Mouse (Mus musculus): ENCODE results near the gene Gm42421. TPM values are rescaled to one million over a fixed set of nuclear protein-coding genes. Genes with fewer than 3 reads are reported as not detected.

Gm42421 gene
- polyA plus RNA-seq, 1 experiment from 2014 or later = 0.71 TPM

DNA sequence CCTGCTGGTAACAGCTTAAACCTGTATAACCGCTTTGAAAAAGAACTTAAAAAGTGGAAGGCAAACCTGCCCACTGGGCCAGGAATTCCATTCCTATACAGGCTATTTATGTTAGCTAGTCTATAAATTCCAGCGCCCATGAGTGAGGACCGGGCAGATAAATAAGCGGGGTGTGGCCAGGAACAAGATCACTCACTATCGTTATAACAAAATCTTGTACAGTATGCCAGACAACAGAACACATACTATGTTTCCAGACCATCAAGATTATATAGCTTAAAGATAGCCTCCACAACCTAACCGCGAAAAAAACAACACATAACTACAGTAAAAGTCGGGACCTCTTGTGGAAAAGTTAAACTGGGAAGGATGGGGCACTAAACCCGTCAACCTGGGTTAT is 19.0 kb upstream of the Gm42421 start:
- Histone ChIP-seq H3K4me3 (ENCODE audit: low read length) (peak overlapping the region; percentile 84), H3K27me3 (replicated peaks; ENCODE audit: control insufficient read depth, insufficient read depth, low read length) (no peaks in the 10 kb centered on the region), H3K9me3 (ENCODE audit: control insufficient read depth, low read length) (no peaks in the 10 kb centered on the region), H3K27ac (ENCODE audit: low read length) (peak overlapping the region; percentile 91), H3K36me3 (ENCODE audit: control insufficient read depth, insufficient read depth, low read length) (peaks cover 9% of the 10 kb centered on the region; the same call in 1 of the 2 replicates), H3K4me1 (ENCODE audit: control insufficient read depth, insufficient read depth, low read length) (peaks cover 15% of the 10 kb centered on the region), H3K9ac (ENCODE audit: low read depth, low read length) (peak overlapping the region; percentile 76), H3K4me2 (ENCODE audit: low read depth, low read length) (peak overlapping the region; percentile 47)
- 2% methylated on average over 9 of the region's 9 CpGs for WGBS
- peak; percentile 1; the same call in 1 of the 2 replicates for ATAC-seq

DNA sequence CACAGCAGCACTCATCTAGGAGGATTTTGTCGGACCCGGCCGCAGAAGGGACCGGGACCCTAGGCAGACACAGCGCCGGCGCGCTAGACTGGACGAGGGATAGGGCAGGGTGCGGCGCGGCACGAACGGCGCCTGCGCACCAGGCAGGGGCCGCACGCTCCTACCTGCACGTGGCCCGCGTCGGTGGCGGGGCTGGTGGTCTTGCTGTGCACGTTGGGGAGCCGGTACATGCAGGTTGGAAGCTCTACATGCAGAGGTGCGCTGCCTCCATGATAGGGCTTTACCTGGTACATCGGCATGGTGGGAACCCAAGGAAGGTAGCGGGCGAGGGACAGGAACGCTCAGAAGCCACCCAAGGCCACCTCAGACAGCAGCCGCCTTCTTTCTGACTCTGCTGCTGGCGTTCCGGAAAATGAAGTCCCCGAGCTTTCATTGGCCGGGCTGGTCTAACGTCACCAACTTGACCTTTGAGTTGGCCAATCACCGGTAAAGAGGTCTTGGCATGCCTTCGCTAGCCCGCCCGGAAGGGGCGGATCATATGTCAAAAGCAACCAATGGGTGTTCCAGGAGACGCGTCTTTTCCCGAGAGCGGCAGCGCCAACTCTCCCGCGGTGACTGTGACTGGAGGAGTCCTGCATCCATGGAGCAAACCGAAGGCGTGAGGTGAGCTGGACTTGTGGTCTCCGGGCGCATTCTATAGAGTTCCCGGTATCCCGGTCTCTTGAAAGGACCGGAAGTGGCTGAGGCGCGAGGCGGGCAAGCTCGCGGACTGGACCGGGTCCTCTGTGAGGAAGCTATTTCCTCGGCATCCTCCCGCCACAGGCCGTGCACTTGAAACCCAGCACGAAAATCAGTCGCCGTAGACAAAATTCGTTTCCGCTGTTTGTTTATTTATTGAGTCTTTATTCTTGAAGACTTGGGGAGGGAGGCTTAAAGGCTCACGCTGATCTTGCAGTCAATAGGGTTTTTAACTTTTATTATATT is 18.3 kb upstream of the Gm42421 start, which contains the start of the genes Aimp2 and Pms2:
Gene Aimp2, minus strand, starts transcription at position 431 of the 984 bp plus-strand sequence.
Gene Pms2, plus strand, starts transcription at position 548 of the 984 bp plus-strand sequence.
- Histone ChIP-seq H3K9me3 (ENCODE audit: control insufficient read depth, low read length) (no peaks in the 10 kb centered on the region), H3K9ac (ENCODE audit: low read depth, low read length) (peak within 1 kb of the TSS; percentile 76), H3K27me3 (replicated peaks; ENCODE audit: control insufficient read depth, insufficient read depth, low read length) (no peaks in the 10 kb centered on the region), H3K27ac (ENCODE audit: low read length) (peak within 1 kb of the TSS; percentile 91), H3K4me2 (ENCODE audit: low read depth, low read length) (peak within 1 kb of the TSS; percentile 68), H3K36me3 (ENCODE audit: control insufficient read depth, insufficient read depth, low read length) (0 out of 2 replicates have a peak, but pooled peaks cover 3% of the 10 kb centered on the region), H3K4me1 (ENCODE audit: control insufficient read depth, insufficient read depth, low read length) (peaks cover 15% of the 10 kb centered on the region), H3K4me3 (ENCODE audit: low read length) (peak within 1 kb of the TSS; percentile 84)
- peak; percentile 99 for ATAC-seq
- WGBS = under 1% methylated on average over 70 of the region's 70 CpGs

DNA sequence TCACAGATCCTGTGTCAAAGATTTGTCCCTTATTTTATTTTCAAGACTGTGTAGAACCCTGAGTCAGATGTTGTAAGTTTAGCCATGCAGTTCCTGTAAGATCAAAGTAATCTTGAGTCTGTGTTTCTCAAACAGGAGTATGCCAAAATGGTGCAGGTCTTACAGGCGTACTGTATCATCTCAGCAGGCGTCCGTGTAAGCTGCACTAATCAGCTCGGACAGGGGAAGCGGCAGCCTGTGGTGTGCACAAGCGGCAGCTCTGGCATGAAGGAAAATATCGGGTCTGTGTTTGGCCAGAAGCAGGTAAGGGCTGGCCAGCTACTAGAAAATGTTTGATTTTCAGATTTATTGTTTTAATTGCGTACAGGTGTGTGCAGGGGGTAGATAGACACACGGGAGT is 11.8 kb upstream of the Gm42421 start:
- H3K9ac ChIP-seq (ENCODE audit: low read depth, low read length) = no peak overlapping the region
- H3K4me1 ChIP-seq (ENCODE audit: control insufficient read depth, insufficient read depth, low read length) = no peaks in the 10 kb centered on the region; the same call in 1 of the 2 replicates
- whole genome bisulfite sequencing = 93% methylated on average over 9 of the region's 9 CpGs
- H3K36me3 ChIP-seq (ENCODE audit: control insufficient read depth, insufficient read depth, low read length) = peaks cover 2% of the 10 kb centered on the region; the same call in 1 of the 2 replicates
- H3K9me3 ChIP-seq (ENCODE audit: control insufficient read depth, low read length) = no peaks in the 10 kb centered on the region
- H3K27ac ChIP-seq (ENCODE audit: low read length) = no peak overlapping the region
- no peak for ATAC-seq
- no peak overlapping the region for H3K4me2 ChIP-seq (ENCODE audit: low read depth, low read length)
- H3K4me3 ChIP-seq (ENCODE audit: low read length) = no peak overlapping the region
- H3K27me3 ChIP-seq (replicated peaks; ENCODE audit: control insufficient read depth, insufficient read depth, low read length) = no peaks in the 10 kb centered on the region

GRCm38 (mm10) chr5:143917418-143917817 is 10.6 kb upstream of the Gm42421 start:
- peaks cover 2% of the 10 kb centered on the region; the same call in 1 of the 2 replicates for H3K36me3 ChIP-seq (ENCODE audit: control insufficient read depth, insufficient read depth, low read length)
- no peak overlapping the region for H3K9ac ChIP-seq (ENCODE audit: low read depth, low read length)
- no peak overlapping the region for H3K4me3 ChIP-seq (ENCODE audit: low read length)
- no peak overlapping the region for H3K27ac ChIP-seq (ENCODE audit: low read length)
- no peak for ATAC-seq
- 46% methylated on average over 5 of the region's 5 CpGs for WGBS
- no peaks in the 10 kb centered on the region for H3K4me1 ChIP-seq (ENCODE audit: control insufficient read depth, insufficient read depth, low read length)
- no peaks in the 10 kb centered on the region for H3K9me3 ChIP-seq (ENCODE audit: control insufficient read depth, low read length)
- no peak overlapping the region for H3K4me2 ChIP-seq (ENCODE audit: low read depth, low read length)
- H3K27me3 ChIP-seq (replicated peaks; ENCODE audit: control insufficient read depth, insufficient read depth, low read length) = no peaks in the 10 kb centered on the region

GRCm38 (mm10) chr5:143918120-143918519 is 9.9 kb upstream of the Gm42421 start:
- Histone ChIP-seq H3K4me3 (ENCODE audit: low read length) (no peak overlapping the region), H3K9me3 (ENCODE audit: control insufficient read depth, low read length) (no peaks in the 10 kb centered on the region), H3K4me1 (ENCODE audit: control insufficient read depth, insufficient read depth, low read length) (no peaks in the 10 kb centered on the region), H3K27me3 (replicated peaks; ENCODE audit: control insufficient read depth, insufficient read depth, low read length) (no peaks in the 10 kb centered on the region), H3K9ac (ENCODE audit: low read depth, low read length) (no peak overlapping the region), H3K36me3 (ENCODE audit: control insufficient read depth, insufficient read depth, low read length) (peaks cover 2% of the 10 kb centered on the region; the same call in 1 of the 2 replicates), H3K4me2 (ENCODE audit: low read depth, low read length) (no peak overlapping the region), H3K27ac (ENCODE audit: low read length) (no peak overlapping the region)
- WGBS = 86% methylated on average over 3 of the region's 3 CpGs
- ATAC-seq = no peak

DNA sequence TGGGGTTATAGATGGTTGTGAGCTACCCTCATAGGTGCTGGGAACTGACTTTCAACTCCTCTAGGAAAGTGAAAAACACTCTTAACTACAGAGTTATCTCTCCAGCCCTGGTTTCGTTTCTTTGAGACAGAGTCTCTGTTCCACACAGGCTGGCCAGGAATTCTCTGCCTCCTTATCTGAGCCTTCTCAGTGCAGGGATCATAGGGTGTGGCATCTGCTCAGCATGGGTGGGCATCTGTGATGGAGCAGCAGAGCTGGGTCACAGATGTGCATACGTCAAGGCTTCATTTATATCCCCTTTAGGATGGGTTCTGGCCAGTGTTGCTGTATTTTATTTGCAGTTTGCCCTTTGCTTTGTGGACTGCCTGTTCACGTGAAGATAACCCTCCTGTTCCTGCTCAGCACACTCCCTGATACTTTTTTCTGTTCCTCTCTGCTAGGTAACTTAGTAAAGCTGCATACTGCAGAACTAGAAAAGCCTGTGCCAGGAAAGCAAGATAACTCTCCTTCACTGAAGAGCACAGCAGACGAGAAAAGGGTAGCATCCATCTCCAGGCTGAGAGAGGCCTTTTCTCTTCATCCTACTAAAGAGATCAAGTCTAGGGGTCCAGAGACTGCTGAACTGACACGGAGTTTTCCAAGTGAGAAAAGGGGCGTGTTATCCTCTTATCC is 3.1 kb upstream of the Gm42421 start:
- 84% methylated on average over 6 of the region's 6 CpGs for WGBS
- H3K4me2 ChIP-seq (ENCODE audit: low read depth, low read length) = no peak overlapping the region
- no peak overlapping the region for H3K4me3 ChIP-seq (ENCODE audit: low read length)
- no peak overlapping the region for H3K27ac ChIP-seq (ENCODE audit: low read length)
- H3K9me3 ChIP-seq (ENCODE audit: control insufficient read depth, low read length) = no peaks in the 10 kb centered on the region
- H3K36me3 ChIP-seq (ENCODE audit: control insufficient read depth, insufficient read depth, low read length) = peaks cover 13% of the 10 kb centered on the region; the same call in 1 of the 2 replicates
- no peaks in the 10 kb centered on the region for H3K4me1 ChIP-seq (ENCODE audit: control insufficient read depth, insufficient read depth, low read length)
- ATAC-seq = peak; percentile 65; the same call in 1 of the 2 replicates
- H3K9ac ChIP-seq (ENCODE audit: low read depth, low read length) = no peak overlapping the region
- no peaks in the 10 kb centered on the region for H3K27me3 ChIP-seq (replicated peaks; ENCODE audit: control insufficient read depth, insufficient read depth, low read length)

DNA sequence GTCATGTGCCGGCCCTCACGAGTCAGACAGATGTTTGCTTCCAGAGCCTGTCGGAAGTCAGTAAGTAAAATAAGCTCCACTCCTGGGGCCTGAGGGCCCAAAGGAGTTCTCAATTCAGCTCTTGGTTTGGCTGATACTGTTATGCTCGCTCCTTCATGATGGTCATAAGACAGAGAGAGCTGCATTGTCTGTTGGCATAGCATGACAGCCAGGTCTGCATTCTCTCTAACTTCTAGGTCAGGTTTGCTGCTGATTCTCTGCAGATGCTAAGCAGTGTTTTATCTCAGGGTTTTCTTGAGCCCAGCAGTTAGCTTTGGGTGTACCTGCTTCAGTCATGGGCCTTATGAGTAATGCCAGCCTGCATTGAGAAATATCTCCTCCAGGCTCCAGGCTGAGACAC is 1.3 kb downstream of the Gm42421 start:
- Histone ChIP-seq H3K4me3 (ENCODE audit: low read length) (no peak overlapping the region), H3K4me2 (ENCODE audit: low read depth, low read length) (no peak overlapping the region), H3K27me3 (replicated peaks; ENCODE audit: control insufficient read depth, insufficient read depth, low read length) (no peaks in the 10 kb centered on the region), H3K4me1 (ENCODE audit: control insufficient read depth, insufficient read depth, low read length) (peaks cover 7% of the 10 kb centered on the region; the same call in 1 of the 2 replicates), H3K9me3 (ENCODE audit: control insufficient read depth, low read length) (no peaks in the 10 kb centered on the region), H3K27ac (ENCODE audit: low read length) (no peak overlapping the region; the same call in 1 of the 2 replicates), H3K36me3 (ENCODE audit: control insufficient read depth, insufficient read depth, low read length) (peaks cover 20% of the 10 kb centered on the region), H3K9ac (ENCODE audit: low read depth, low read length) (no peak overlapping the region)
- WGBS = 82% methylated on average over 4 of the region's 4 CpGs
- ATAC-seq = no peak

GRCm38 (mm10) chr5:143930656-143931055 is 2.7 kb downstream of the Gm42421 start:
- ATAC-seq = no peak
- 93% methylated on average over 12 of the region's 12 CpGs for WGBS
- Histone ChIP-seq H3K27me3 (replicated peaks; ENCODE audit: control insufficient read depth, insufficient read depth, low read length) (no peaks in the 10 kb centered on the region), H3K36me3 (ENCODE audit: control insufficient read depth, insufficient read depth, low read length) (peaks cover 13% of the 10 kb centered on the region), H3K9ac (ENCODE audit: low read depth, low read length) (no peak overlapping the region), H3K27ac (ENCODE audit: low read length) (no peak overlapping the region), H3K4me2 (ENCODE audit: low read depth, low read length) (no peak overlapping the region), H3K4me1 (ENCODE audit: control insufficient read depth, insufficient read depth, low read length) (peaks cover 7% of the 10 kb centered on the region; the same call in 1 of the 2 replicates), H3K4me3 (ENCODE audit: low read length) (no peak overlapping the region), H3K9me3 (ENCODE audit: control insufficient read depth, low read length) (no peaks in the 10 kb centered on the region)

Measured in intestine, embryonic 16.5 days (tissue).